Mouse (Mus musculus) MEL (cell line): ENCODE results near the gene Klhl5.

Experiments
- ETS1 ChIP-seq: IDR thresholded peaks from 2 replicates; pipeline ENCODE4 v1.6.1; 2012; ENCODE audit warnings: low read depth, mild to moderate bottlenecking, inconsistent platforms, low read length, improper control_type of control experiment, moderate library complexity
- TAL1 ChIP-seq: IDR thresholded peaks from 2 replicates; pipeline ENCODE4 v1.6.1; 2012; ENCODE audit warnings: mild to moderate bottlenecking, inconsistent platforms, low read length, moderate library complexity, mixed read lengths

DNA sequence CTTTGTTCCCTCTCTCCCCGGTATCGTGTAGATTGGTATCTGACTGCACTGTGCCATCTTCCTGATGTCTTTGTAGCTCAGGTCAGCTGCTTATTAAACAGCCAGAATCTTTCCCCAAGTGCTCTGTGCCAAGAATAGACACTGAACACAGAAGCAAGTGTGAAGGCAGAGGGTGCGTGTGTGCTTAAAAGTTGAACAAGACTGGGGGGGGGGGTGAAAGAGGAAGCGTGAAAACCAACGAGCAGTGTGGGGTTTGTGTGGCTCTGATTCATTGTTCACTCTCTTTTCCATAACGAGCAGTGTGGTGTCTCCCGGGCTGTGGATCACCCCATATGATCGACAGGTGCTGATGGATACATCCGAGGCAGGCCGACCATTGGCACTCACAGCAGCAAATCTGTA, 4.7 kb upstream of the Klhl5 start:
- no peak for TF ChIP-seq ETS1
- no peak for TF ChIP-seq TAL1
